Mouse (Mus musculus) midbrain, embryonic 14.5 days (tissue): ENCODE data around the gene Cd28. TPM values are rescaled to one million over a fixed set of nuclear protein-coding genes. Genes with fewer than 3 reads are reported as not detected.

ENCODE experiments used
- ATAC-seq: fragments of 200-750 bp; cut with Nextera tagmentation; 2 replicates; pipeline ENCODE4 v1.8.0; 2017; ENCODE audit warnings: moderate number of reproducible peaks, moderate library complexity; ENCODE audit not compliant: low FRiP score, low TSS enrichment
- DNase-seq: peaks from one replicate; pipeline ENCODE4 v3.0.0-alpha.2; 2015
- H3K27ac ChIP-seq: fragments of 300-500 bp; sonication (generic); replicated peaks from 2 replicates; pipeline ENCODE4 v1.5.1; 2014; ENCODE audit warnings: mild to moderate bottlenecking, low read depth, low read length, moderate library complexity
- H3K27me3 ChIP-seq: fragments of 300-500 bp; sonication (generic); 2 replicates; pipeline ENCODE4 v1.6.1; 2014; ENCODE audit warnings: low read length, control low read depth, mixed read lengths; ENCODE audit not compliant: control insufficient read depth, insufficient read depth
- H3K36me3 ChIP-seq: fragments of 300-500 bp; sonication (generic); 2 replicates; pipeline ENCODE4 v1.6.1; 2014; ENCODE audit warnings: low read length, control low read depth; ENCODE audit not compliant: control insufficient read depth, insufficient read depth
- H3K4me1 ChIP-seq: fragments of 300-500 bp; sonication (generic); 2 replicates; pipeline ENCODE4 v1.6.1; 2014; ENCODE audit warnings: mild to moderate bottlenecking, antibody characterized with exemption, low read length, control low read depth; ENCODE audit not compliant: control insufficient read depth, insufficient read depth
- H3K4me2 ChIP-seq: fragments of 300-500 bp; sonication (generic); 2 replicates; pipeline ENCODE4 v1.6.1; 2014; ENCODE audit warnings: mild to moderate bottlenecking, low read length, moderate library complexity
- H3K4me3 ChIP-seq: fragments of 300-500 bp; sonication (generic); replicated peaks from 2 replicates; pipeline ENCODE4 v1.5.1; 2014; ENCODE audit warnings: low read depth, low read length
- H3K9ac ChIP-seq: fragments of 300-500 bp; sonication (generic); replicated peaks from 2 replicates; pipeline ENCODE4 v1.6.1; 2014; ENCODE audit warnings: mild to moderate bottlenecking, low read length, moderate library complexity
- H3K9me3 ChIP-seq: fragments of 300-500 bp; sonication (generic); 2 replicates; pipeline ENCODE4 v1.6.1; 2016; ENCODE audit warnings: low read length, control low read depth, mixed read lengths; ENCODE audit not compliant: control insufficient read depth
- WGBS: fragments of 180-500 bp; shearing (Covaris S2); extraction: QIAGEN DNeasy Blood & Tissue Kit; methylation state at CpG from one replicate; pipeline ENCODE4 v1.1.7; 2014; 5-methylcytosine and 5-hydroxymethylcytosine counted together
- polyA plus RNA-seq: library from polyadenylated mRNA; unstranded; fragments of >200 nt; fragmentation: Nextera tagmentation; extraction: Ambion mirVana; gene quantifications from 2 replicates; pipeline ENCODE4 v1.2.1, GENCODE M21; 2014

Gene Cd28
- polyA plus RNA-seq, 1 experiment from 2014 or later, result 0.18 TPM

GRCm38 (mm10) chr1:60713238-60713637 lies 3.4 kb upstream of the Cd28 start:
- Histone ChIP-seq H3K27ac (no peak overlapping the region), H3K27me3 (no peaks in the 10 kb centered on the region), H3K36me3 (no peaks in the 10 kb centered on the region), H3K4me1 (no peaks in the 10 kb centered on the region), H3K9me3 (no peaks in the 10 kb centered on the region), H3K4me2 (no peak overlapping the region), H3K4me3 (no peak overlapping the region), H3K9ac (no peak overlapping the region)
- ATAC-seq (no peak), DNase-seq (no peak)
- 78% methylated on average over 3 of the region's 3 CpGs for WGBS

GRCm38 (mm10) chr1:60715651-60716196 lies 876 bp upstream of the Cd28 start:
- Histone ChIP-seq H3K9me3 (no peaks in the 10 kb centered on the region), H3K9ac (no peak overlapping the region), H3K27me3 (no peaks in the 10 kb centered on the region), H3K36me3 (no peaks in the 10 kb centered on the region), H3K4me1 (no peaks in the 10 kb centered on the region), H3K4me3 (no peak overlapping the region), H3K4me2 (no peak overlapping the region), H3K27ac (no peak overlapping the region)
- WGBS, result 84% methylated on average over 8 of the region's 8 CpGs
- DNase-seq (no peak), ATAC-seq (no peak)

- no peak overlapping the region for H3K4me3 ChIP-seq
- no peaks in the 10 kb centered on the region for H3K4me1 ChIP-seq
- no peaks in the 10 kb centered on the region for H3K27me3 ChIP-seq
- no peak overlapping the region for H3K27ac ChIP-seq
- no peak for ATAC-seq
- H3K9me3 ChIP-seq, result no peaks in the 10 kb centered on the region
- H3K9ac ChIP-seq, result no peak overlapping the region
- H3K4me2 ChIP-seq, result no peak overlapping the region
- DNase-seq, result no peak
- H3K36me3 ChIP-seq, result no peaks in the 10 kb centered on the region
- WGBS, result 90% methylated on average over 4 of the region's 4 CpGs
These were observed 2.0 kb downstream of the Cd28 start for GRCm38 (mm10) chr1:60718580-60718979.

- H3K4me3 ChIP-seq, result no peak overlapping the region
- no peaks in the 10 kb centered on the region for H3K36me3 ChIP-seq
- WGBS, result 97% methylated on average over 3 of the region's 3 CpGs
- no peak overlapping the region for H3K4me2 ChIP-seq
- no peaks in the 10 kb centered on the region for H3K4me1 ChIP-seq
- H3K9ac ChIP-seq, result no peak overlapping the region
- H3K27me3 ChIP-seq, result no peaks in the 10 kb centered on the region
- H3K9me3 ChIP-seq, result no peaks in the 10 kb centered on the region
- no peak overlapping the region for H3K27ac ChIP-seq
- no peak for DNase-seq
- ATAC-seq, result no peak
These were observed 7.0 kb downstream of the Cd28 start for GRCm38 (mm10) chr1:60723555-60723954.

GRCm38 (mm10) chr1:60731940-60732339 lies 15.3 kb downstream of the Cd28 start:
- H3K9ac ChIP-seq, result no peak overlapping the region
- no peak overlapping the region for H3K4me3 ChIP-seq
- no peaks in the 10 kb centered on the region for H3K36me3 ChIP-seq
- WGBS, result 91% methylated on average over 2 of the region's 2 CpGs
- H3K9me3 ChIP-seq, result no peaks in the 10 kb centered on the region
- ATAC-seq (no peak), DNase-seq (no peak)
- no peaks in the 10 kb centered on the region for H3K4me1 ChIP-seq
- no peak overlapping the region for H3K4me2 ChIP-seq
- no peak overlapping the region for H3K27ac ChIP-seq
- no peaks in the 10 kb centered on the region for H3K27me3 ChIP-seq

GRCm38 (mm10) chr1:60735072-60735907 lies 18.7 kb downstream of the Cd28 start:
- H3K4me3 ChIP-seq, result no peak overlapping the region
- H3K4me2 ChIP-seq, result no peak overlapping the region
- no peaks in the 10 kb centered on the region for H3K9me3 ChIP-seq
- H3K36me3 ChIP-seq, result no peaks in the 10 kb centered on the region
- H3K4me1 ChIP-seq, result no peaks in the 10 kb centered on the region
- WGBS, result 67% methylated on average over 12 of the region's 12 CpGs
- H3K9ac ChIP-seq, result no peak overlapping the region
- H3K27me3 ChIP-seq, result no peaks in the 10 kb centered on the region
- H3K27ac ChIP-seq, result no peak overlapping the region
- ATAC-seq (no peak), DNase-seq (no peak)

- 85% methylated on average over 7 of the region's 7 CpGs for WGBS
- Histone ChIP-seq H3K27me3 (no peaks in the 10 kb centered on the region), H3K4me1 (no peaks in the 10 kb centered on the region), H3K4me3 (no peak overlapping the region), H3K9me3 (no peaks in the 10 kb centered on the region), H3K9ac (no peak overlapping the region), H3K36me3 (no peaks in the 10 kb centered on the region), H3K4me2 (no peak overlapping the region), H3K27ac (no peak overlapping the region)
- no peak for DNase-seq
- no peak for ATAC-seq
These were observed 19.3 kb downstream of the Cd28 start for GRCm38 (mm10) chr1:60735908-60736280.

GRCm38 (mm10) chr1:60744266-60744665 lies 27.7 kb downstream of the Cd28 start:
- no peak overlapping the region for H3K4me2 ChIP-seq
- no peak overlapping the region for H3K27ac ChIP-seq
- no peaks in the 10 kb centered on the region for H3K4me1 ChIP-seq
- DNase-seq, result no peak
- H3K4me3 ChIP-seq, result no peak overlapping the region
- no peak for ATAC-seq
- H3K9me3 ChIP-seq, result no peaks in the 10 kb centered on the region
- WGBS, result 69% methylated on average over 1 of the region's 1 CpGs
- H3K9ac ChIP-seq, result no peak overlapping the region
- H3K27me3 ChIP-seq, result no peaks in the 10 kb centered on the region
- no peaks in the 10 kb centered on the region for H3K36me3 ChIP-seq

- 82% methylated on average over 7 of the region's 7 CpGs for WGBS
- no peaks in the 10 kb centered on the region for H3K27me3 ChIP-seq
- H3K4me3 ChIP-seq, result no peak overlapping the region
- DNase-seq (no peak), ATAC-seq (no peak)
- H3K9ac ChIP-seq, result no peak overlapping the region
- H3K9me3 ChIP-seq, result no peaks in the 10 kb centered on the region
- no peak overlapping the region for H3K27ac ChIP-seq
- no peaks in the 10 kb centered on the region for H3K36me3 ChIP-seq
- H3K4me1 ChIP-seq, result no peaks in the 10 kb centered on the region
- H3K4me2 ChIP-seq, result no peak overlapping the region
These were observed 29.1 kb downstream of the Cd28 start for GRCm38 (mm10) chr1:60745664-60746063.
